Mouse (Mus musculus) left cerebral cortex, postnatal 14 days (tissue): ENCODE data around the gene Raver1. TPM values are rescaled to one million over a fixed set of nuclear protein-coding genes. Genes with fewer than 3 reads are reported as not detected.
"Not testable (repeated sequence)": the region's sequence is repeated elsewhere in the genome, so short reads cannot be mapped to it uniquely, and the experiment has no call there.

Source experiments
- DNase-seq, 2 experiments: peaks; one replicate each; pipeline ENCODE4 v3.0.0; 2021 to 2022; ENCODE audit warnings: low spot score in 2 of 2, mixed read lengths in 1 of 2
- intact Hi-C: fragments of 180-260 bp; cut with DNase I; formaldehyde crosslinking; loops from one replicate; pipeline ENCODE4 v1.15.1; 2025
- total RNA-seq, 2 experiments: library from RNA; stranded (reverse); gene quantifications; 2 replicates each; pipeline ENCODE4 v1.2.3; 2021

The Raver1 gene
- total RNA-seq, 2 experiments from 2014 or later, result 30.0 to 30.9 TPM

- DNase-seq, result no peak
- intact Hi-C loops, result no loop called here
Observed at GRCm38 (mm10) chr9:21067006-21067684, 24.7 kb downstream of the Raver1 start, which contains the start of gene Zglp1. Gene Zglp1 (minus strand): TSS chr9:21067093.

- DNase-seq, result peak; percentile 70 to 86
- intact Hi-C loops, result no loop called here
Observed at GRCm38 (mm10) chr9:21062928-21063327, 28.9 kb downstream of the Raver1 start.

- intact Hi-C loops, result no loop called here
- no peak for DNase-seq
Observed at GRCm38 (mm10) chr9:21051578-21051977, 40.2 kb downstream of the Raver1 start.

GRCm38 (mm10) chr9:21045235-21045634 lies 46.6 kb downstream of the Raver1 start:
- intact Hi-C loops, result no loop called here
- DNase-seq, result no peak

- intact Hi-C loops, DNase-seq: not testable (repeated sequence)
Observed at GRCm38 (mm10) chr9:21044785-21045184, 47.0 kb downstream of the Raver1 start.

- intact Hi-C loops, result no loop called here
Observed at GRCm38 (mm10) chr9:21043563-21043962, 48.2 kb downstream of the Raver1 start.

GRCm38 (mm10) chr9:21041308-21041707 lies 50.5 kb downstream of the Raver1 start:
- intact Hi-C loops, result no loop called here

More at GRCm38 (mm10) chr9:21043563-21043962, 48.2 kb downstream of the Raver1 start:
- no peak for DNase-seq

GRCm38 (mm10) chr9:21039779-21040178 lies 52.0 kb downstream of the Raver1 start:
- DNase-seq, result no peak
- intact Hi-C loops, result no loop called here

More at GRCm38 (mm10) chr9:21041308-21041707, 50.5 kb downstream of the Raver1 start:
- DNase-seq, result peak; percentile 80 to 93

GRCm38 (mm10) chr9:21037481-21037891 lies 54.3 kb downstream of the Raver1 start:
- no peak for DNase-seq
- intact Hi-C loops, result no loop called here

- intact Hi-C loops, result no loop called here
- no peak for DNase-seq
Observed at GRCm38 (mm10) chr9:21036666-21037065, 55.1 kb downstream of the Raver1 start.

- no peak for DNase-seq
- intact Hi-C loops, result no loop called here
Observed at GRCm38 (mm10) chr9:21036161-21036560, 55.6 kb downstream of the Raver1 start.

GRCm38 (mm10) chr9:21035586-21035985 lies 56.2 kb downstream of the Raver1 start:
- DNase-seq, result no peak
- intact Hi-C loops, result no loop called here

- no peak for DNase-seq
- intact Hi-C loops, result loop anchor here (5.0 kb wide), 2 partner anchors 58 to 103 kb away; partner anchors contain the start of genes Gm38431 and Raver1
Observed at GRCm38 (mm10) chr9:21034481-21035085, 57.2 kb downstream of the Raver1 start.

GRCm38 (mm10) chr9:21033136-21033535 lies 58.7 kb downstream of the Raver1 start:
- DNase-seq, result peak; percentile 76 to 77
- intact Hi-C loops, result loop anchor here (2.0 to 5.0 kb wide), 3 partner anchors 40 to 104 kb away; partner anchors contain the start of genes Fdx1l, Gm38431, Gm49373 and Raver1

GRCm38 (mm10) chr9:21032491-21032890 lies 59.3 kb downstream of the Raver1 start:
- no peak for DNase-seq
- intact Hi-C loops, result loop anchor here (2.0 to 5.0 kb wide), 3 partner anchors 40 to 105 kb away; partner anchors contain the start of genes Fdx1l, Gm38431, Gm49373 and Raver1

- intact Hi-C loops, result loop anchor here (2.0 to 5.0 kb wide), 3 partner anchors 41 to 105 kb away; partner anchors contain the start of genes Fdx1l, Gm38431, Gm49373 and Raver1
- peak; percentile 87 to 91 for DNase-seq
Observed at GRCm38 (mm10) chr9:21031896-21032351, 59.9 kb downstream of the Raver1 start, which contains the start of gene Icam5. Gene Icam5 (plus strand): TSS chr9:21032073.

- intact Hi-C loops, result loop anchor here (5.0 kb wide), 2 partner anchors 61 to 106 kb away; partner anchors contain the start of genes Gm38431 and Raver1
- DNase-seq, result peak; percentile 84 to 93
Observed at GRCm38 (mm10) chr9:21031251-21031895, 60.4 kb downstream of the Raver1 start.

GRCm38 (mm10) chr9:21030781-21031250 lies 61.0 kb downstream of the Raver1 start:
- intact Hi-C loops, result loop anchor here (5.0 kb wide), 2 partner anchors 61 to 106 kb away; partner anchors contain the start of genes Gm38431 and Raver1
- peak; percentile 86 to 92 for DNase-seq

GRCm38 (mm10) chr9:21030055-21030600 lies 61.7 kb downstream of the Raver1 start:
- intact Hi-C loops, result loop anchor here (5.0 kb wide), 2 partner anchors 62 to 107 kb away; partner anchors contain the start of genes Gm38431 and Raver1
- DNase-seq, result no peak
